Mouse (Mus musculus) MEL (cell line): Measurements from ENCODE around the gene Hc. TPM values are rescaled to one million over a fixed set of nuclear protein-coding genes. Genes with fewer than 3 reads are reported as not detected.

Source experiments
- DNase-seq: peaks from one replicate; pipeline ENCODE4 v3.0.0; 2011; ENCODE audit warnings: low read depth, low spot score
- H3K27ac ChIP-seq: 2 replicates; pipeline ENCODE4 v1.5.1; 2012; ENCODE audit warnings: low read depth, mild to moderate bottlenecking, control low read depth, low read length, moderate library complexity; ENCODE audit not compliant: control insufficient read depth
- H3K27me3 ChIP-seq, 2 experiments: fragments of 150-350 bp in 1 of 2; sonication (generic) in 1 of 2; 2 replicates each; pipeline ENCODE4 v1.6.1; 2012; ENCODE audit warnings: low read length in 2 of 2, mild to moderate bottlenecking in 2 of 2, improper control_type of control experiment in 1 of 2, moderate library complexity in 1 of 2; ENCODE audit not compliant: insufficient read depth in 2 of 2, control insufficient read depth in 1 of 2
- H3K36me3 ChIP-seq, 2 experiments: 2 replicates each; pipeline ENCODE4 v1.6.1; 2012 to 2014; ENCODE audit warnings: low read length in 2 of 2, improper control_type of control experiment in 1 of 2, inconsistent platforms in 1 of 2, mild to moderate bottlenecking in 1 of 2; ENCODE audit not compliant: insufficient read depth in 2 of 2, control insufficient read depth in 1 of 2
- H3K4me1 ChIP-seq, 2 experiments: fragments of 150-350 bp in 1 of 2; sonication (generic) in 1 of 2; 2 replicates each; pipeline ENCODE4 v1.6.1; 2012; ENCODE audit warnings: low read length in 2 of 2, improper control_type of control experiment in 1 of 2, mild to moderate bottlenecking in 1 of 2; ENCODE audit not compliant: insufficient read depth in 2 of 2, control insufficient read depth in 1 of 2
- H3K4me3 ChIP-seq, 2 experiments: fragments of 150-350 bp in 1 of 2; sonication (generic) in 1 of 2; 2 replicates each; pipeline ENCODE4 v1.5.1; 2012; ENCODE audit warnings: low read depth in 2 of 2, low read length in 2 of 2, mild to moderate bottlenecking in 2 of 2, moderate library complexity in 2 of 2, control low read depth in 1 of 2, improper control_type of control experiment in 1 of 2; ENCODE audit not compliant: control insufficient read depth in 1 of 2, insufficient read depth in 1 of 2
- H3K79me2 ChIP-seq: 2 replicates; pipeline ENCODE4 v1.6.1; 2012; ENCODE audit warnings: mild to moderate bottlenecking, low read length, moderate library complexity; ENCODE audit not compliant: control insufficient read depth, poor library complexity, insufficient read depth
- H3K9ac ChIP-seq: 2 replicates; pipeline ENCODE4 v1.6.1; 2012; ENCODE audit warnings: low read depth, mild to moderate bottlenecking, control low read depth, low read length, moderate library complexity; ENCODE audit not compliant: control insufficient read depth, poor library complexity, severe bottlenecking
- H3K9me3 ChIP-seq: fragments of 150-350 bp; sonication (generic); replicated peaks from 2 replicates; pipeline ENCODE4 v1.6.1; 2012; ENCODE audit warnings: mild to moderate bottlenecking, low read length, improper control_type of control experiment, moderate library complexity; ENCODE audit not compliant: insufficient read depth
- BHLHE40 ChIP-seq: IDR thresholded peaks from 2 replicates; pipeline ENCODE4 v1.6.1; 2012; ENCODE audit warnings: low read depth, mild to moderate bottlenecking, inconsistent platforms, low read length, improper control_type of control experiment, borderline replicate concordance
- ELF1 ChIP-seq: IDR thresholded peaks from 2 replicates; pipeline ENCODE4 v1.6.1; 2014; ENCODE audit warnings: low read depth, mild to moderate bottlenecking, inconsistent platforms, low read length, improper control_type of control experiment, moderate library complexity
- KAT2A ChIP-seq: conservative IDR thresholded peaks from 2 replicates; pipeline ENCODE4 v1.6.1; 2012; ENCODE audit warnings: low read depth, low read length, improper control_type of control experiment, inconsistent platforms
- MAX ChIP-seq: IDR thresholded peaks from 2 replicates; pipeline ENCODE4 v1.6.1; 2011; ENCODE audit warnings: low read length, improper control_type of control experiment
- MAZ ChIP-seq: IDR thresholded peaks from 2 replicates; pipeline ENCODE4 v1.6.1; 2012; ENCODE audit warnings: low read depth, mild to moderate bottlenecking, inconsistent platforms, low read length, improper control_type of control experiment
- MEF2A ChIP-seq: IDR thresholded peaks from 2 replicates; pipeline ENCODE4 v1.6.1; 2014; ENCODE audit warnings: low read depth, mild to moderate bottlenecking, inconsistent platforms, low read length, improper control_type of control experiment; ENCODE audit not compliant: poor library complexity, insufficient replicate concordance, severe bottlenecking; ENCODE audit errors: extremely low read depth
- MXI1 ChIP-seq: IDR thresholded peaks from 2 replicates; pipeline ENCODE4 v1.6.1; 2011; ENCODE audit warnings: mild to moderate bottlenecking, low read depth, low read length, improper control_type of control experiment
- NELFE ChIP-seq: IDR thresholded peaks from 2 replicates; pipeline ENCODE4 v1.6.1; 2011; ENCODE audit warnings: low read depth, low read length, improper control_type of control experiment
- POLR2AphosphoS2 ChIP-seq: IDR thresholded peaks from 2 replicates; pipeline ENCODE4 v1.6.1; 2011; ENCODE audit warnings: low read length, improper control_type of control experiment
- SMC3 ChIP-seq: IDR thresholded peaks from 2 replicates; pipeline ENCODE4 v1.6.1; 2011; ENCODE audit warnings: low read depth, low read length, improper control_type of control experiment
- TAL1 ChIP-seq: IDR thresholded peaks from 2 replicates; pipeline ENCODE4 v1.6.1; 2012; ENCODE audit warnings: mild to moderate bottlenecking, inconsistent platforms, low read length, moderate library complexity, mixed read lengths
- UBTF ChIP-seq: IDR thresholded peaks from 2 replicates; pipeline ENCODE4 v1.6.1; 2012; ENCODE audit warnings: low read depth, mild to moderate bottlenecking, inconsistent platforms, low read length, improper control_type of control experiment, moderate library complexity, borderline replicate concordance; ENCODE audit not compliant: insufficient read depth
- ZC3H11A ChIP-seq: IDR thresholded peaks from 2 replicates; pipeline ENCODE4 v1.6.1; 2012; ENCODE audit warnings: low read depth, mild to moderate bottlenecking, inconsistent platforms, low read length, improper control_type of control experiment
- ZKSCAN1 ChIP-seq: IDR thresholded peaks from 2 replicates; pipeline ENCODE4 v1.6.1; 2012; ENCODE audit warnings: low read depth, mild to moderate bottlenecking, inconsistent platforms, low read length, improper control_type of control experiment, moderate library complexity
- ZNF384 ChIP-seq: IDR thresholded peaks from 2 replicates; pipeline ENCODE4 v1.6.1; 2012; ENCODE audit warnings: low read depth, mild to moderate bottlenecking, inconsistent platforms, low read length, improper control_type of control experiment
- polyA plus RNA-seq, 2 experiments: library from polyadenylated mRNA; stranded (reverse) in 1 of 2; unstranded in 1 of 2; fragments of >175 nt in 1 of 2; fragments of >200 nt in 1 of 2; gene quantifications; 2 replicates each; pipeline versions ENCODE4 v1.2.1 to v1.2.4; 2012; ENCODE audit warnings: low replicate concordance in 2 of 2, low read depth in 1 of 2; ENCODE audit not compliant: insufficient read length in 2 of 2, insufficient read depth in 1 of 2, missing spikeins in 1 of 2
- total RNA-seq: library from RNA; depleted of rRNA; stranded (reverse); fragments of 300-350 nt; gene quantifications from 2 replicates; pipeline ENCODE4 v1.2.3, GENCODE M21; 2012

The Hc gene
- total and polyA plus RNA-seq, 3 experiments = not detected

DNA sequence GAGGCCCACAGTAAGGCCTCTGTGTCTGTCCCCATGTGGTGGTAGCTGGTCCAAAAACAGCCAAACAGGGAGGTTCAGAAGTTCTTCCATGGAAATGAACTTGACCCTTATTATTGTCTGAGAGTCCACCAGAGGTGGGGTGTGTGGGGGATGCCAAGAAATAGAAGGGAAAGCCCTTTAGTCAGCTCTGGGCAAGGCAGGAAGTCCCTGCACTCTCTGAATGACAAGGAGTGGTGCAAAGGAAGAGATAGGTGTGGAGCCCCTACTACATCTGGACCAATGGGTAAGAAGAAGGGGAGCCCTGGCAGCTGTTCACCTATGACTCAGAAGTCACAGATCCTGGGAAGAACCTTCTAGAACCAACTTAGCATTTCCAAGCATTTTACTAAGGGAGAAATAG lies 106.9 kb downstream of the Hc start:
- H3K4me3 ChIP-seq = no peak overlapping the region
- H3K9ac ChIP-seq = no peak overlapping the region
- peaks cover 0 to 11% of the 10 kb centered on the region in 2 experiments; a peak in 1 of 4 replicates for H3K4me1 ChIP-seq
- no peaks in the 10 kb centered on the region for H3K36me3 ChIP-seq
- no peaks in the 10 kb centered on the region for H3K9me3 ChIP-seq
- no peaks in the 10 kb centered on the region for H3K79me2 ChIP-seq
- no peaks in the 10 kb centered on the region; a peak in 2 of 4 replicates for H3K27me3 ChIP-seq
- no peak for DNase-seq
- no peak for TF ChIP-seq MAX
- H3K27ac ChIP-seq = no peak overlapping the region

DNA sequence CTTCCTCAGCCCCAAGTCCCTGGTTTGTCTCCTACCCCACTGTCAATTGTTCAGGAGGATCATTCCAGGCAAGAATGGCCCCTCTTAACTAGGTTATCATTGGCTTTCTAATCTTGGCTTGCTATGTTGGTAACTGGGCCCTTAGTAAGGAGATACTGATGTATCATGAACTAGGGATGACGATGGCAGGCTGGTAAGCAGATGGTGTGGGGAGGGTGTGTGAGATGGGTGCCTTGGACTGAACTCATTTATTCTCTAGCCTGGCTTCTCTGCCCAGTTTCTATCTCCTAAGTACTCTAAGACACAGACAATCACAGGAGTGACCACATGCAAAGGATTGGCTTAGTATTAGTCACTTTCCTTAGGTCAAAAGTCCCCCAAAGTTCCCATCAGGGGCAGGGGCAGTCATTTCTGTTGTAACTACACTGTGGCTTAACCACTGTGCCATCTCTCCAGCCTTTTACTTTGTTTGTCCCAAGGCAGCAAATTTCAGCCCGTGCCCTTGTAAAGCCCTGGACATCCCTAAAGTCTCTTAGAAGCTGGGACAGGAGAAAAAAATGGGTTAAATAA lies 107.6 kb downstream of the Hc start:
- H3K4me1 ChIP-seq = peaks cover 0 to 11% of the 10 kb centered on the region in 2 experiments; a peak in 1 of 4 replicates
- no peak overlapping the region for H3K27ac ChIP-seq
- no peaks in the 10 kb centered on the region for H3K79me2 ChIP-seq
- TF ChIP-seq MAZ (no peak), ELF1 (no peak), MEF2A (no peak), ZKSCAN1 (no peak), MAX (no peak), NELFE (no peak), ZC3H11A (no peak), KAT2A (no peak), POLR2AphosphoS2 (no peak), UBTF (no peak), MXI1 (no peak), TAL1 (no peak), BHLHE40 (no peak), ZNF384 (no peak)
- TF ChIP-seq, all 39 proteins: peak for 0
- Histone ChIP-seq H3K27me3 (no peaks in the 10 kb centered on the region; a peak in 1 of 4 replicates), H3K9ac (no peak overlapping the region), H3K4me3 (no peak overlapping the region), H3K9me3 (no peaks in the 10 kb centered on the region), H3K36me3 (no peaks in the 10 kb centered on the region)
- no peak for DNase-seq

DNA sequence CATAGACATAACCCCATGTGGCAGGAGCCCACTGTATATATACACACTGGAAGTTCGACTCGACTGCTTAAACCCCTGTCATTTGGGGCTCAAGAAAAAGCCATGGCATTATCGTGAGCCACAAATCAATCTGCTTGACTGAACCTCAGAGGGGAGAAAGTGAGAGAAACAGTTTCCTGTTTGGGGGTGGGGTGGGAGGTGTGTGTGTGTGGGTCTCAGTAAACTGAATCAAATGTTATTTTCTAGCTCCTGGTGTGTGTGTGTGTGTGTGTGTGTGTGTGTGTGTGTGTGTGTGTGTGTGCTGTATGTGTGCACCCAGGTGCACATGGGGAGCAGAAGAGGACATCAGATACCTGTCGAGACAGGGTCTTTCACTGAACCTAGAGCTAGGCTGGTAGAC lies 108.2 kb downstream of the Hc start:
- DNase-seq = peak; percentile 21
- Histone ChIP-seq H3K36me3 (no peaks in the 10 kb centered on the region), H3K9ac (no peak overlapping the region), H3K27ac (no peak overlapping the region), H3K9me3 (no peaks in the 10 kb centered on the region), H3K79me2 (no peaks in the 10 kb centered on the region), H3K4me1 (peaks cover 0 to 10% of the 10 kb centered on the region in 2 experiments; a peak in 1 of 4 replicates), H3K27me3 (no peaks in the 10 kb centered on the region; a peak in 1 of 4 replicates), H3K4me3 (no peak overlapping the region)
- TF ChIP-seq SMC3 = no peak
- no peak for TF ChIP-seq BHLHE40
- TF ChIP-seq ZC3H11A = no peak
- no peak for TF ChIP-seq MAZ
- TF ChIP-seq ZNF384 = no peak
